Mouse (Mus musculus): ENCODE data around the gene Klk12.
A peak's percentile ranks its signal among the peaks of the same experiment; 100 is the strongest.

Klk12 gene

DNA sequence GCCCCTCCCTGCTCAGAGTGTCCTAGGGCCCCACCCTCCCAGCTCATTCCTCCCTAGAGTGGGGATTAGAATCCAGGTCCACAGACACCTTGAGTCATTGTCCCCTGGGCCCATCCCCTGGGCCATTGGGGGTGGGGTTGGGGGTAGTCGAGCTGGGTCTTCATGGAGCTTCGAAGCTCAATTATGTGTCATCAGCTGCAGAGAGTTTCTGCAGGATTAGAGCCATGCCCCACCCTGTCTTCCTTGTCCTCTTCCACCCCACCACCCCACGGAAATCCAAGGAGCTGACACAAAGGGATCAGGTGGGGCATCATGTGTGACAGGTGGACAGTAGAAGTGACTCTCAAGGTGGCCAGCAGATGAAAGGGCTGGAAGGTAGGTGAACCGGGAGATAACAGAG lies at the start of gene Klk12:
TSS of gene Klk12 (plus strand) at position 301 of the 400 bp plus-strand sequence.
- DNase-seq (ENCODE audit: low spot score in 2 of 2) = no peak

DNA sequence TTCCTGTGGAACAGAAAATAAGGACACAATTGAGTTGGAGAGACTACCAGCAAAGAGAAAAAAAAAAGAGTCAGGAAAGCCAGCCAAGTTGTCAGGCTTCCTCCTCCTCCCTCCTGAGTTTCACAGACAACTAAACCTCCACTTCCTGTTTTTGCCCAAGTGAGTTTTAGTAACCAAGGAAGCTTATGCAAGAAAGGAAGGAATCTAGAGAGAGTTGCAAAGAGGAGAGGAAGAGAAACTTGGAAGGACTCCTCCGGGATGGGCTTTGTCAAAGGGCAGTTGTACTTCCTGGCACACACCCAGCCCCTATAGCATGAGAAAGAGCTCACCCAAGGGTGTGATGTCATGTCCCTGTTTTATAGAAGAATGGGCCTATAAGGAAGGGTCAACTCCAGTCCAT lies 20.9 kb upstream of the Klk12 start:
- DNase-seq (ENCODE audit: low spot score in 2 of 2) = no peak

DNA sequence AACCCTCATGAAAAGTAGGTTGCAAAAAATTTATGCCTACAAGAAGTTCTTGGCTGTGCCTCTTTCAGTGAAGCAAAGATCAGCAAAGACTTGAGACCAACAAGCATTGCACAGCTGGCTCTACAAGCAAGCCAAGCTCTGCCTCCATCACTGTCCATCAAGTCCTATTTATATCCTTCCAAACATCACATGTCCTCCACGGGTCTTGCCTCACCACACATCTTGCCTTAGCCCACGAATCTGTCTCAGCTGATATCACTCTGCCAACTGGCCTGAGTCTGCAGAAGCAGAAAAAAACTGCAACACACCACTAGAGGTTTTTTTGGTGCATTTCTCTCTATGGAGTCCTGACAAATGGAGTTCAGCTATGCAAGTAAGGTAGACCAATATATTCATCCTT lies 15.9 kb upstream of the Klk12 start:
- no peak for DNase-seq (ENCODE audit: low spot score in 2 of 2)

DNA sequence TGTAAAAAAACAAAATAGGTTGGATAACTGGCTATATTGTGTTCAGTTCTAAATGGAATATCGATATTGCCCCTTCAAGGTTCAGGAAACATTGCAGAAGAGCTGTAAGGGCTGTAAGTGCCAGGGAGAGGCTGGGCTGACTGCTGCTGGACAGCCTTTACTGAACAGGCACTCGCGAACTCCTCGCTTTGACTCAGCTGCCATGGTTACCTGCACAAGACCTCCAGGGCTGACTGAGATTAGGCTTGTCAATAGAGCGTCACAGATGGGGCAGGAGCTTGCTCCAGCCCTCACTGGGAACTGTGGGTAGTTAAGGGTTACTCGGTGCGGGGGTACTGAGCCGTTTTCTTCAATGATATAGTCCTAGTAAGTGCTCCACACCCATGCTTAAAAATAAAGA lies 2.2 kb upstream of the Klk12 start:
- no peak for DNase-seq (ENCODE audit: low spot score in 2 of 2)

DNA sequence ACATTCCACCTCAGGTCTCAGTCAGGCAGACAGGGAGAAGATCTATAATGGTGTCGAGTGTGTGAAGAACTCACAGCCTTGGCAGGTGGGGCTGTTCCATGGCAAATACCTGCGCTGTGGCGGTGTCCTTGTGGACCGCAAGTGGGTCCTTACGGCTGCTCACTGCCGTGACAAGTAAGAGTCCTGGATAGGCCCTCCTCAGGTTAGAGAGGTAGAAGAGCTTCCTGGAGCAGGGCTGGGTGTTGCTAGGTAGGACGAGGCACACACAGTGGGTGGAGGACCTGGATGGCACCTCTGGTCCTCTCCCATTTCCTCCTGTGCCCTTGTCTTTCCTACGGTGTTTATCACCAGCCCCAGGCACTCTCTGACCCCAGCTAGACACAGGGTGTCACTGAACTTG lies 939 bp downstream of the Klk12 start:
- DNase-seq (ENCODE audit: low spot score in 2 of 2) = no peak

DNA sequence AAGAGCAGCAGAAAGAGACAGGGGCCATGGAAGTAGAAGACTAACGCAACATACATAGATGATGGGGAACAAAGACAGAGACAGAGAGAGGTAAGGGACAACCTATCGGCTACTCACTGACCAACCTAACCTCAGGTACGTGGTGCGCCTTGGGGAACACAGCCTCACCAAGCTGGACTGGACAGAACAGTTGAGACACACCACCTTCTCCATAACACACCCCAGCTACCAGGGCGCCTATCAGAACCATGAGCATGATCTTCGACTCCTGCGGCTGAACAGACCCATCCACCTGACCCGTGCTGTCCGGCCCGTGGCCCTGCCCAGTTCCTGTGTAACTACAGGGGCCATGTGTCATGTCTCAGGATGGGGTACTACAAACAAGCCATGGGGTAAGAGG lies 2.0 kb downstream of the Klk12 start:
- DNase-seq (ENCODE audit: low spot score in 2 of 2) = peak in 1 of 2 experiments; percentile 11

DNA sequence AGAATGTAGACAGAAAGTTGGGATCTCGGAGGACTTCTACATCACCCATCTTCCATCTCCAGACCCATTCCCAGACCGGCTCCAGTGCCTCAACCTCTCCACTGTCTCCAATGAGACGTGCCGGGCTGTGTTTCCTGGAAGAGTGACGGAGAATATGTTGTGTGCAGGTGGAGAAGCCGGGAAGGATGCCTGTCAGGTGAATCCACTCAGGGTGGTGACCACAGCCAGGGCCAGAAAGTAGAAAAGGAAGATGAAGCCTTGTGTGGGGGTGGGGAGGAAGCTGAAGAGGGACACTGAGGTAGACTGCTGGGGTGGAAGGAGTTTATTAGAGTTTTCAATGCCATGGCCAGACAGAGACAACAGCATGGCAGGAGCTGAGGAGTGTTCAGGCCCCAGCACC lies 3.2 kb downstream of the Klk12 start:
- DNase-seq (ENCODE audit: low spot score in 2 of 2) = no peak

DNA sequence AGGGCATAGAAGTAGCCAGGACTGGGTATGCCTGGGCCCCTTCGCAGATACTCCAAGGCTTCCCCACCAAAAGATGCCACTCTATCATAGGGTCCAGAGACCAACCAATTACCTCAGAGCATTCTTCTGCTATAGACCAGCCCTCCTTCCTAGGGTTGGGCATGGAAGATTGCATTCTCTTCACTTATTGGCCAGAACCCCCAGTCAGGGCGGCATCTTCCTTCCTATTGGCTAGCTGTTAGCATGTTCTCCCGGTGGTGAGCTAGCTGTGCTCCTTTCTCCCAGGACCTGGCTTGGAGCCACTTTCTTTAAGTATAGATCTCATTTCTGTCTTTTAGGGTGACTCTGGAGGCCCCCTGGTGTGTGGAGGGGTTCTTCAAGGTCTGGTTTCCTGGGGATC lies 4.2 kb downstream of the Klk12 start:
- peak in 1 of 2 experiments; percentile 13 for DNase-seq (ENCODE audit: low spot score in 2 of 2)

DNA sequence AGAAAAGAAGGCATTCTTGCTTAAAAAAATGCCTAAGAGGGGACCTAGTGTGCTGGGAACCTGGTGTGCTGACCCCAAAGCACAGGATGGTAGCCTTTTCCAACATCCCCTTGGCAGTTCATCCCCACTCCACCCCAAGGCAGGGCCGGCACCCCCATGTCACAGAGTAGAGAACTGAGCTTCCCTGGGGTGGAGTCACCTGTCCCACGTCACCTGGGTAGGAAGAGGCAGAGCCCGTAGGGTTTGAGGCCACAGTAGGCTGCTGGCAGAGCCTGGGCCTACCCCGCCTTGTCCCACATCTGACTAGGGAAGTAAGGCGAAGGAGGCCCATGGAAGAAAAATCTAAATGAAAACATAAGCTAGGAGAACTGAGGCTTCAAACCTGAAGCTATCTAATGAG lies 5.7 kb downstream of the Klk12 start, which contains the start of gene Klk11:
TSS of gene Klk11 (plus strand) at position 241 of the 400 bp plus-strand sequence.
- no peak for DNase-seq (ENCODE audit: low spot score in 2 of 2)

DNA sequence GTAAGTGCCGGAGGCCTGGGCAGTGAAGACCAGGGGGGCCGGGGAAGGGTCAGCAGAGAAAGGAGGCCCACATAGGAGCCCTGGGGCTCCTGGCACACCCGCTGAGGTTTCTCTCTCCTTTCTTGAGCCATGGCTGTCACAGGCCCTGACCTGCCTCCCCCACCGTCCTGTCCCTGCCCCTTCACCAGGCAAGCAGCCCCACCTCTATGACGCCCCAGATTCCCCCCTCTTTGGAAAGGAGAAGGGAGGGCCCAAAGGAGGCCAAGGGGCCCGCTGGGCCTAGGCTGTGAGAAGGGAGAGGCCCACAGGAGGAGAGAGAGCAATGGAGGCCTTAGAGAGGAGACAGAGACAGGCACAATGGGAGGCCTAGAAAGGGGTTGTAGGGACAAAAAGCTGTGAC lies 6.1 kb downstream of the Klk12 start:
- no peak for DNase-seq (ENCODE audit: low spot score in 2 of 2)

DNA sequence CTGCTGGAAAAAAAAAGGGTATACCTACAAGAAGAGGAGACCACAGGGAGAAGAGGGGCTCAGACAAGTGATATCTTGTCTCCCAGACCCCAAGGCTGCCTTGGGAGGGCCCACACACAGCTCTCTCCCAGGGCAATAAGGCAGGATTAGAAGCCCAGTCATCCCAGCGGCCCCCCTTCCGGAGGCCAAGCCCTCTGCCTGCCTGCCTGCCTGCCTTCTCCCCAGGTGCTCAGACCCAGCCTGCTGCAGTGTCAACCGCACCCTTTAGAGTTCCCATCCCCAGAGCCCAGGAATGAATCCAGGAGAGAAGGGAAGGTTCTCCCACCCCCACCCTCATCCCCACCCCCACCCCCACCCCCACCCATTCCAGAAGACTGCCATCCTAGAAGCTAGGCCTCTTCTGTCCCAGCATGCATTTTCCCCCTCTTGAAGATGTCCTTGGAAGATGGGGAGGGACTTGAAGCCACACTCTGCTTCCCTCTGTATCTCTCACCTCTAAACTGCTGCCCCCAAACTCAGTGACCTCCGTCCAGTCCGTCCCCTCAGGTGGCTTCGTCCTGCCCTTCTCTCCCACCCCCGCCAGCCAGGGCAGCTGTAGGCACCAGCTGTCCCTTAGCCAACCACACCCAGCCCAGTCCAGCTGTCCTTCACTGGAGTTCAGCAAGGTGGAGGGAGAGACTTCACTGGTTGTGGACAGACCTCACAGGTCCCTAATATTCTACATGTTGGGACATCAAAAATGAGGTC lies 6.8 kb downstream of the Klk12 start:
- no peak for DNase-seq (ENCODE audit: low spot score in 2 of 2)

DNA sequence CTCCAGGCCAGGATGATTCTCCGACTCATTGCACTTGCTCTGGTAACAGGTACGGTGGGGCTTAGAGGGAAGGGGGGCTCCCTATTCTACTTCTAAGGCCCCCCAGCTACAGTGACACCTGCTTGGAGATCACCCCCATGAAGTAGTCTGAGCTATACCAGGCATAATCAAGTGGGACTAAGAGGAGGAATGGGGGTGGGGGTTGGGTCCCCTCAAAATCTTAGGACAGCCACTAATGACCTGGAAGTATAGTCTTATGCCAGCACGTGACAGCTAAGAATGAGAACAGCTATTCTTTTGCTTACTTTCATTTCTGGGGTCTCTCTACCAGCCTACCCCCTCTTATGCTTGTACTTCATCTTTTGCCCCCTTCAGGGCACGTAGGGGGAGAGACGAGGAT lies 7.8 kb downstream of the Klk12 start:
- no peak for DNase-seq (ENCODE audit: low spot score in 2 of 2)

DNA sequence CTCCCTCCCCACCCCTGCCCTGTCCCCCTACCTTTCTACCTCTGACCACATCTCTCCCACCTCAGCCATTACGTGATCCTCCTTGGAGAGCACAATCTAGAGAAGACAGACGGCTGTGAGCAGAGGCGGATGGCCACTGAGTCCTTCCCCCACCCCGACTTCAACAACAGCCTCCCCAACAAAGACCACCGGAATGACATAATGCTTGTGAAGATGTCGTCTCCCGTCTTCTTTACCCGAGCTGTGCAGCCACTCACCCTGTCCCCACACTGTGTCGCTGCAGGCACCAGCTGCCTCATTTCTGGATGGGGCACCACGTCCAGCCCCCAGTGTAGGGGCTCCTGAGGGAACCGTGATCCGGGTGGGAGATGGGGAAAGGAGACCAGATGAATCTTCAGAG lies 8.7 kb downstream of the Klk12 start:
- no peak for DNase-seq (ENCODE audit: low spot score in 2 of 2)

DNA sequence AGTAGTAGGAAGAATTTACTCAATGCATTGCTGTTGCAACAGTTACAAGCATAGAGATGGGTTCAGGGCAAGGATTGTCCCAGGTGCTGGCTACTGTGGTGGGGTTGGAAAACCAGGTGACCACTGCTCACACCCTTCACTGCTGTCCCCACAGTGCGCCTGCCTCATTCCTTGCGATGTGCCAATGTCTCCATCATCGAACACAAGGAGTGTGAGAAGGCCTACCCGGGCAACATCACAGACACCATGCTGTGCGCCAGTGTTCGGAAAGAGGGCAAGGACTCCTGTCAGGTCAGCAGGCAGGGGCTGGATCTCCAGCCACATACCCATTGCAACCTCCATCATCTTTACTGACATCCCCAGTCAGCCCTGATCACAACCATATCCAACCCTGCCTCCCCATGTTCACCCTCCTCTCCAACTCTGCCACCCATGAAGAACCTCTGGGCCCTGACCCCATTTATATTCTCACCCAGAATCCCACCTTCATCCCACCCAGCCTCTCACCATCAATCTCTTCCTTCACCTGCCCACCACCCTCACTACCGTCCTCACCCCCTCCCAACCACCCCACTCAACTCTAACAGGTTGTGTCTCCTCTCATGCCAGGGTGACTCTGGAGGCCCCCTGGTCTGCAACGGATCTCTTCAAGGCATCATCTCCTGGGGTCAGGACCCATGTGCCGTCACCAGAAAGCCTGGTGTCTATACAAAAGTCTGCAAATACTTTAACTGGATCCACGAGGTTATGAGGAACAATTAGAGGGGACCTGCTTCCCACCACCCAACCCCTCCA lies 9.7 kb downstream of the Klk12 start:
- DNase-seq (ENCODE audit: low spot score in 2 of 2) = peak in 1 of 2 experiments; percentile 0

DNA sequence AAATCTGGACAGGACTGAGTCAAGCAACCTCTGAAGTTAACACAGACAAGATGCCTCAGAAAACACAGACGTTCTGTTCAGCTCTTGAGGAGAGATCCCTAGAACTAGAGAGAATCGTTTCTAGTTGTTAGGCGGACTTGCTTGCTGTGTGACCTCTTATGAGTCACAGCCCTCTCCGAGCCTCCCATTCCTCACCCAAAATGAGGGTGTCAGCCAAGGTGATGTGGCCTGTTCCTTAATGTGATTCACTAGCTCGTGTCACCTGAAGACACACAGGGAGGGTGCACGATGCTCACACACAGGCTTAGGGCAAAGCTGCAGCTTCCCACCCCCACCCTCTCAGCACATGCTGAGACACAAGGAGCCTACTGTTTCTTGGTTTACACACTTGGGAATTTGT lies 11.5 kb downstream of the Klk12 start:
- peak in 1 of 2 experiments; percentile 1 for DNase-seq (ENCODE audit: low spot score in 2 of 2)

DNA sequence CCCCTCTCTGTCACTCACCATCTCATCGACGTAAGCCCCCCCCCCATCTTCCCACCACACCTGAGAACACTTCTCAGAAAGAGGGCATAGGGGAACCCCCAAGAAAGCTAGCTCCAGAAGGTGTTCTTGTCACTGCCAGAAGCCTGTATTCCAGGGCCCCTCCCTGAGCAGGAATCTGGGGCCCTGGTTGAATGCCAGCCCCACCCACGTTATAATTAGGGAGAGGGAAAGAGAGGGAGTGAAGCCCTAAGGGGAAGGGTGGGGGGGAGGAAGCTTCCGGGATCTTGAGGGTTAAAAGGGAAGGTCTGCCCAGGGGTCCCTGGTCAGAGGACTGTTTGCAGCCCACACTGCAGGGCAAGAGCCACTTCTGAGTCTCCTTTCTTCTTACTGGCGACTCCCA lies 12.0 kb downstream of the Klk12 start, which contains the start of gene Klk10:
TSS of gene Klk10 (plus strand) at position 290 of the 400 bp plus-strand sequence.
- DNase-seq (ENCODE audit: low spot score in 2 of 2) = no peak

DNA sequence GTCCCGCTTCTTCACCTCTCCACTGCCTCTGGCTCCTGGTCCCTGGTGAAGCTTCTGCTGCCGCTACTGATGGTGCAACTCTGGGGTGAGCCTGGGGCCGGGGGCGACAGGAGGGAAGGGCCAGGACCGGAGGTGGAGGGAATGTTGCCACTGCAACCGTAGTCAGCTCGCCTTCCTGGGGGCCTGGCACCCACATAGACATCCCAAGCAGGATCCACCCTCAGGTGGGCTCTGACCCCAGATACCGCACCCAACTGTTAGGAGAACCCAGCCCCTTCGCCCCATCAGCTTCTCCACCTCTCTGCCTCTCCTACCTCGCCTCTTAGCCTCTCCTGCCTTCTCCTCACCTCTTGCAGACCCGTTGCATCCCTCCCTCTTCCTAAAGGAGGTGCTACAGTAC lies 12.8 kb downstream of the Klk12 start:
- DNase-seq (ENCODE audit: low spot score in 2 of 2) = peak in 1 of 2 experiments; percentile 17

DNA sequence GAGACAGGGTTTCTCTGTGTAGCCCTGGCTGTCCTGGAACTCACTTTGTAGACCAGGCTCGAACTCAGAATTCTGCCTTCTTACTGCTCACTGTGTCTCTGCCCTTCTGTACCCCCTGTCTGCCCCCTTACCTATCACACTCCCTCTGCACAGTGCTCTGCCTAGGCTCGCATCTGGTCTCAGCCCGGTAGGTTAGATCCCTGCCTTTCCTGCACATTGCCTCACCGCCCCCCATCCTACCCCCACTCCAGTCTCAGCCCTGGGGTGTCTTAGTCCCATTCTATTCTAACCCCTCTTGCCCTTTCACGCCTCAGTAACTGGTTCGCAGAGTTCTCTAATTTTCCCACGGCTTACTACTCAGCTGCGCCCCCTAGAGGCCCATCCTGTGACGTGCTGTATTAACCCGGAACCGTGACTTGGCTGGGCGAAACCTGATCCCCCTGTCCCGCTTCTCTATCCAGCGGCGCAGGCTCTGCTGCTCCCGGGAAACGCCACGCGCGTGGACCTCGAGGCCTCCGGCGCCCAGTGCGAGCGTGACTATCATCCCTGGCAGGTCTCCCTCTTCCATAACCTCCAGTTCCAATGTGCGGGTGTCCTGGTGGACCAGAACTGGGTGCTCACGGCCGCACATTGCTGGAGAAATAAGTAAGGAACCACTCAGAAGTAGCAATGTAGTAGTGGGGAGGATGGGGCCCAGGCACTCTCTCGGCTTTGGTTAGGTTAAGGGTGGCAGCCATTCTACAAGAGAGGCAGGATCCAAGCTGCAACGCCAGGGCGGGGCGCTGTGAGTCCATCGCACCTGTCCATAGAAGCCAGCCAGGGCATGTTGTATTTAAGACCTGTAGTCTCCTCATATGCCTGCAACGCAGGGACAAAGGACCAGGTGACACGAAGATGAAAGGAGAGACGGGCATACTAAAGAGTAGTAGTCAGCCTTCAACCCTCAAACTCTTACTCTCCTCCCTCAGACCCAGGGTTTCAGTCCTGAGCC lies 13.9 kb downstream of the Klk12 start:
- DNase-seq (ENCODE audit: low spot score in 2 of 2) = peak; percentile 62 to 80

DNA sequence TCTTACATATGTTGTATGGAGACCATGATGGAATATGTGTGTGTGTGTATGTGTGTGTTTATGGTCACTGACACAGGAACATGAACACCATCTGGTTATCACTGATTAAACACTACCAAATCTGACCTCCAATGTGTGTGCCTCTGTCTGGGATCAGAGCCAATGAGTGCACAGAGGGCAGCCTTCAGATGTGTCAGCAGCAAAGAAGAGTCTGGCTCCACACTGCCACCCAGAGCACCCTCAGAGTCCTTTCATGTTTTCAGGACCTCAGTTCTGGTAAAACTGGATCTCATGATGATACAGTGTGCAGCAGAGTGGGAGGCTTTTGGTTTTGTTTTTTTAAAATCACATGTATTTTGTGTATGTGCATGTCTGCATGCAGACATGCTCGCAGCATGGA lies 16.6 kb downstream of the Klk12 start:
- DNase-seq (ENCODE audit: low spot score in 2 of 2) = no peak

DNA sequence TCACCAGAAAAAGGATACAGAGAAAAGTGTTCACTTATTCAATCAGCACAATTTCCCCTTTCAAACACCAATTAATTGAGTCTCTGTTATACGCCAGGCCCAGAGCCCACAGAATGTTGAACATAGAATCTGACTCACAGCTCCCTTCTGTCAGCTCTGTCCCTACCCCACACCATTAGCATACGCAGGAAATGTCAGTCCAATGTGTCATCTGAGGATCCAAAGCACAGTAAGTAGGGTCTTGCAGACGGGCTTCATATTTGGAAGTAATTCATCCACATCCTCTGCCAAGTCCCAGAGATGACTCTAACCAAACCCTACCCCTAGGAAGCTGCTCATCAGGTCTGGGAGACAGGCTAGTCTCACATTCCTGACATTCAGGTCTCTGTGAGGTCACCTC lies 19.4 kb downstream of the Klk12 start:
- DNase-seq (ENCODE audit: low spot score in 2 of 2) = no peak

DNA sequence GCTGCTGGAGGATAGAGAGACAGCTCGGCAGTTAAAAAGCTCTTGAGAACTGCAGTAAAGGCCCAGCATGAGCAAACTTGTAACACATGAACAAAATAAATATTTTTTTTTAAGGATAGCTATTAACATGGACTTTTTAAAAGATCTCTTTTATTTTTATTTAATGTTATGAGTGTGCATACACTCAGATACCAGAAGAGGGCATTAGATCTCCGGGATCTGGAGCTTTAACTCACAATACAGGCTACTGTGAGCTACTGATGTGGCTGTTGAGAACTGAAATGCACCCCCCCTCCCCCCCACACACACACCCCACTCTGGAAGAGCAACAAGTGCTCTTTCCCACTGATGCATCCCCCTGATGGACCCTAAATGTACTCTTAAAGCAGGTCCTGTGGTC lies 20.6 kb downstream of the Klk12 start:
- no peak for DNase-seq (ENCODE audit: low spot score in 2 of 2)

DNA sequence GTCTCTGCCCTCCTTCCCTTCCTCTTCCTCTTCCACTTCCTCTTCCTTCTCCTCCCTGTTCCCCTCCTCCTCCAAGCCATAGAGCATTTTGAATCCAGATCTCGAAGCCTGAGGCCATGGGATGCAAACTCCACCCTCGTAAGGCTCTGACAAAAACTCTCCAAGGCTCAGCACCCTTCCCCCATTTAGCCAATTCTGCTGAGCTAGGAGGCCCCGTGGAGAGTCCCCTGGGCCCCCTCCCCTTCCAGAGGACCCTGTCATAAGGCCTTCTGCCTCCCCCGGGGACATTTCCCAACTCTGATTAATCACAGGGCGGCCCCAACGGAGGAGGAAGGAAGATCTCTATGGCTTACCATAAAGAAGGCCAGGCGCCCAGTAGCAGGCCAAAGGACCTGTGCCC lies 22.9 kb downstream of the Klk12 start, which contains the start of gene Klk9:
TSS of gene Klk9 (plus strand) at position 301 of the 400 bp plus-strand sequence.
- no peak for DNase-seq (ENCODE audit: low spot score in 2 of 2)
